Mouse (Mus musculus) cerebellum, postnatal 4 days (tissue): ENCODE measurements around the gene Ddx39.
A peak's percentile ranks its signal among the peaks of the same experiment; 100 is the strongest.

ENCODE experiments used
- DNase-seq, 2 experiments: peaks; one replicate each; pipeline ENCODE4 v3.0.0; 2022; ENCODE audit warnings: low spot score in 2 of 2, mixed read lengths in 1 of 2

Gene Ddx39

GRCm38 (mm10) chr8:83715031-83715690 is at the start of gene Ddx39:
Ddx39 (plus strand) TSS chr8:83715177.
- peak; percentile 69 to 86 for DNase-seq

- peak in 1 of 2 experiments; percentile 18 for DNase-seq
Measured at GRCm38 (mm10) chr8:83665969-83666865, 48.8 kb upstream of the Ddx39 start, which contains the start of gene Ptger1. Ptger1 (plus strand) TSS chr8:83666678.

GRCm38 (mm10) chr8:83666866-83667234 is 48.1 kb upstream of the Ddx39 start:
- no peak for DNase-seq

GRCm38 (mm10) chr8:83667526-83667925 is 47.5 kb upstream of the Ddx39 start:
- DNase-seq = peak in 1 of 2 experiments; percentile 20

GRCm38 (mm10) chr8:83668010-83668916 is 46.7 kb upstream of the Ddx39 start:
- peak; percentile 57 to 80 for DNase-seq

- no peak for DNase-seq
Measured at GRCm38 (mm10) chr8:83669013-83669412, 46.0 kb upstream of the Ddx39 start.

GRCm38 (mm10) chr8:83672936-83673335 is 42.0 kb upstream of the Ddx39 start:
- DNase-seq = no peak

GRCm38 (mm10) chr8:83674497-83674896 is 40.5 kb upstream of the Ddx39 start:
- DNase-seq = no peak

GRCm38 (mm10) chr8:83679866-83680265 is 35.1 kb upstream of the Ddx39 start:
- no peak for DNase-seq

GRCm38 (mm10) chr8:83680603-83681002 is 34.4 kb upstream of the Ddx39 start:
- no peak for DNase-seq

- DNase-seq = no peak
Measured at GRCm38 (mm10) chr8:83681099-83681498, 33.9 kb upstream of the Ddx39 start.

- no peak for DNase-seq
Measured at GRCm38 (mm10) chr8:83684517-83684916, 30.5 kb upstream of the Ddx39 start.

- DNase-seq = no peak
Measured at GRCm38 (mm10) chr8:83689264-83689663, 25.7 kb upstream of the Ddx39 start.

GRCm38 (mm10) chr8:83693609-83694236 is 21.3 kb upstream of the Ddx39 start:
- no peak for DNase-seq

- DNase-seq = no peak
Measured at GRCm38 (mm10) chr8:83694369-83695160, 20.4 kb upstream of the Ddx39 start.

- DNase-seq = no peak
Measured at GRCm38 (mm10) chr8:83695351-83696106, 19.4 kb upstream of the Ddx39 start.

- DNase-seq = peak in 1 of 2 experiments; percentile 10
Measured at GRCm38 (mm10) chr8:83697374-83698220, 17.4 kb upstream of the Ddx39 start.

- peak in 1 of 2 experiments; percentile 37 for DNase-seq
Measured at GRCm38 (mm10) chr8:83698291-83698660, 16.7 kb upstream of the Ddx39 start.
